Mouse (Mus musculus): ENCODE measurements around the gene Pgbd1.

The Pgbd1 gene

GRCm38 (mm10) chr13:21415750-21416149, 25.1 kb downstream of the Pgbd1 start:
- no peak for DNase-seq (ENCODE audit: low spot score in 2 of 2)

DNA sequence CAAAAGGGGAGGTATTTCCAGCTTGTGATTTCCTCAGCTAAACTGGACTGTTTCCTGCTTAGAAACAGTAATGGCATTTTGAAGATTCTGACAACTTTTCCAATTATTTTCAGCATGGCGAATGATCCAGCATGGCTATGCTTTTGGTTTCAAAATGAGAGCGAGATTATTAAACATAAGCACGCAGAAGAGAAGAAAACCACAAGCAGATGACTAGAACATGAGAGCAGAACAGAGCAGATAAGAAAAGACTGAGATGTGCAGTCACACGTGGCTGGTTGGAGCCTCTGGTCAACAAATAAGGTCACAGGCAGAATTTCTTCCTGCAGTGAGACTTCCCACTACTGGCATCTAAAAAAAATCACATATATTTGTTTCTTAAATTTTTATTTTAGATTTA, 25.6 kb downstream of the Pgbd1 start:
- no peak for DNase-seq (ENCODE audit: low spot score in 2 of 2)

DNA sequence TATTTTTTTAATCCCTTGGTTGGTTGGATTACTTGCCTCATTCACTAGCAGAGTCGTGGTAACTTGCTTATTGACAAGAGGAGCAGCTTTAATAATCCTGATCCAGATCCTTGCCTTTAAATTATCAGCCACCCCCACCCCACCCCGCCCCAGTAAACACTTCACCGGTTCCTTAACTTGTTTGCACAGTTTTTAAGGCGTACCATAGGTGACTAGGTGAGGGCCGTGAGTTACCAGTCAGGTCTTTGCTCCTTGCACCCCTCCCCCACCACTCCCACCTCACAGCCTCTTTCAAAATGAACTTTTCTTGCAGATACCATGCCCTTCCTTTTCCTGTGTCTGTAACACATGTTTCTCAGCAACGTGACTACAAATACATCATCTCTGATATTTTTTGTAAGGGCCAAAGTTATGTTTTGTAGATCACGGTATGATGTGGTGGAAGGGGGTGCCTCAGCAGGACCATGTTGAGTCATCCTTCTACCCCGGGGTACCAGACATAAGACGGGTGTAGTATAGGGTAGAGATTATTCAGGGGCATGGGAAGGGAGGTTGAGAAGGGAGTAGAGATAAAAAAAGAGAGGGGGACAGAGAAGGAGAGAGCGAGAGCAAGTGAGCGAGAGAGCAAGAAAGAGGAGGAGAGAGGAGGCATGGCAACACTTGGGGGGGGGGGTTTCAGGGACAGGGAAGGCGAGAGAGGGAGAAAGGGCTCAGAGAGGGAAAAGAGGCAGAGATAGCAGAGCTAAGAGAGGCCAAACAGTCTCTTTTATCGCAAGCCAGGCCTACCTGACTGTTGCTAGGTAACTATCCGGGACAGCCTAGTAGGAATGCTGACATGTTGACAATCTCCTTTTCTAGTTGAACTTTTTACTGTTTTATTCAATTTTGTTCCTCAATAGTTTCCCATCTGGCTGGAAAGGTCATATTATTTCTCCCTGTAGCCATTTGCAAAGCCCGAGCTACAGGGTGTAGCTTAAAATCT, 26.3 kb downstream of the Pgbd1 start:
- DNase-seq (ENCODE audit: low spot score in 2 of 2) = peak in 1 of 2 experiments; percentile 40

- DNase-seq (ENCODE audit: low spot score in 2 of 2) = no peak
Measured at GRCm38 (mm10) chr13:21408805-21409459, 31.9 kb downstream of the Pgbd1 start.

GRCm38 (mm10) chr13:21407969-21408804, 32.7 kb downstream of the Pgbd1 start:
- peak; percentile 62 to 87 for DNase-seq (ENCODE audit: low spot score in 2 of 2)

DNA sequence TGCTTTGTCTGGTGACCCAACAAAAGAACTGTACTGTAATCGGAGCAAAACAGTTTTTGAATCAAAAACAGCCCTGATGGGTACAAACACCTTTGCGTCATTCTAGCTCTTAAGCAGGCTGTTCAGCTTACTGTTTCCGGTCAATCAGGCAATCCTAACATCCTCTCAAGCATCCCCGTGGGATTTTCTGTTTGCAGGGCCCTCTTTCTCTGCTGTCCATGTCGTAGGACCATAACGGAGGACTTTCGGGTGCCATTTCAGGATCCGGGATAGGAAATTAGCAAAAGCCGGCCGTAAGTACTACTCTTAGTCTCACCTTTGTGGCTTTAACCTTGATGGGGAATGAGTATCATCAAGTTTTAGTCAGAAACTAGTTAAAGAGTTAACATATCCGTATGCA, 33.5 kb downstream of the Pgbd1 start:
- DNase-seq (ENCODE audit: low spot score in 2 of 2) = no peak

DNA sequence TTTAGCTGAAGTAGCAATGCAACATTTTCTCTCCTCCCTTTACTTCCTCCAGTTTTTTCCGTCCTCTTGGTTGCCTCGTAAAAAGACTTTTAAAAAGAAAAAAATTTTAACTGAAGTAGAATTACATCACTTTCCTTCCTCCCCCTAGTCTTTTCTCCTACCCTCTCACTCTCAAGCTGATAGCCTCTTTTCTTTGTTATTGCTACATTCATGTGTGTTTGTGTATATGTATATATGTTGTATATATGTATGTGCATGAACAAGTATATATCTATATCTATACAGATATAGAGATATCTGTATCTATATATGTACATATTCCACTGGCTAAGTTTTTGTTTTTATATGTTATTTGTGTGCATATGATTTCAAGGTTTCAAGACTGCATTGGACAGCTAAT, 38.0 kb downstream of the Pgbd1 start:
- no peak for DNase-seq (ENCODE audit: low spot score in 2 of 2)

GRCm38 (mm10) chr13:21402287-21402846, 38.5 kb downstream of the Pgbd1 start, which contains the start of gene Zkscan3:
TSS of gene Zkscan3 (minus strand) at chr13:21402755.
- peak; percentile 73 to 84 for DNase-seq (ENCODE audit: low spot score in 2 of 2)

DNA sequence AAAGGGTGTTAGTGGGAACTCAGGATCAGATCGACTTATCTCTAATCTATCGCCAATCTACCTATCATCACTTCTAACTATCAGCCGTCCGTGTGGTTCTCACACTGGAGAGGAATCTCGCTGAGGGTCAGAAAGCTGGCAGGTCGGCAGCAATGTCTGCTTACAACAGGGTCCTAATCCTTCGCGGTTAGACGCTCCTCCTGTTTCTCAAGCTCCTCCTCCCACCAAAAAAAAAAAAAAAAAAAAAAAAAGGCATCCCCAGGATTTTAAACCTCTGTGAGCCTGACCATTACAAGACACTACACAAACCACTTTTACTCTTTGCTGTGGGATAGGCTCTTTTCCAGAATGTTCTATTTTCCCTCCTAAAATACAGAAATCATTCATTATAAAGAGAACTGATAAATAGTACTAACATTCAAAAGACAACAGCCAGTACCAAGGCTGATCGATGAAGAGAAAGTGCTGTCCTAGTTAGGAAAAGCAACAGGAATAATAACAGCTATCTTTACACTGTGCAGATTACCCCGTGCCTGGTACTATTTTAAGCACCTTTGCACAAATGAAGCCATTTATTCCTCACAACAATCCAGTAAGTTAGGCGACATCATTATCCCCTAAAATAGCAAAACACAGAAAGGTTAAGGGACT, 39.1 kb downstream of the Pgbd1 start:
- no peak for DNase-seq (ENCODE audit: low spot score in 2 of 2)

- no peak for DNase-seq (ENCODE audit: low spot score in 2 of 2)
Measured at GRCm38 (mm10) chr13:21401166-21401565, 39.7 kb downstream of the Pgbd1 start.

- DNase-seq (ENCODE audit: low spot score in 2 of 2) = no peak
Measured at GRCm38 (mm10) chr13:21397486-21397885, 43.4 kb downstream of the Pgbd1 start.

- peak; percentile 13 to 45 for DNase-seq (ENCODE audit: low spot score in 2 of 2)
Measured at GRCm38 (mm10) chr13:21396048-21396447, 44.8 kb downstream of the Pgbd1 start.

- DNase-seq (ENCODE audit: low spot score in 2 of 2) = no peak
Measured at GRCm38 (mm10) chr13:21395623-21396022, 45.2 kb downstream of the Pgbd1 start.

- no peak for DNase-seq (ENCODE audit: low spot score in 2 of 2)
Measured at GRCm38 (mm10) chr13:21395211-21395610, 45.6 kb downstream of the Pgbd1 start.

GRCm38 (mm10) chr13:21377773-21378172, 63.1 kb downstream of the Pgbd1 start:
- DNase-seq (ENCODE audit: low spot score in 2 of 2) = no peak

GRCm38 (mm10) chr13:21372700-21373099, 68.2 kb downstream of the Pgbd1 start:
- no peak for DNase-seq (ENCODE audit: low spot score in 2 of 2)
